Mouse (Mus musculus) kidney, embryonic 16.5 days (tissue): ENCODE results near the gene Vmn1r33. TPM values are rescaled to one million over a fixed set of nuclear protein-coding genes. Genes with fewer than 3 reads are reported as not detected.
"Not testable (repeated sequence)": the region's sequence is repeated elsewhere in the genome, so short reads cannot be mapped to it uniquely, and the experiment has no call there.

Experiments
- ATAC-seq: fragments of 200-750 bp; cut with Nextera tagmentation; 2 replicates; pipeline ENCODE4 v1.8.0; 2017; ENCODE audit warnings: moderate TSS enrichment; ENCODE audit not compliant: low FRiP score, low TSS enrichment
- H3K27ac ChIP-seq: fragments of 300-500 bp; sonication (generic); 2 replicates; pipeline ENCODE4 v1.5.1; 2014; ENCODE audit warnings: low read length
- H3K27me3 ChIP-seq: fragments of 300-500 bp; sonication (generic); 2 replicates; pipeline ENCODE4 v1.6.1; 2014; ENCODE audit warnings: low read length, control low read depth, mixed read lengths; ENCODE audit not compliant: insufficient read depth
- H3K36me3 ChIP-seq: fragments of 300-500 bp; sonication (generic); 2 replicates; pipeline ENCODE4 v1.6.1; 2014; ENCODE audit warnings: low read length, control low read depth, mixed read lengths; ENCODE audit not compliant: insufficient read depth
- H3K4me1 ChIP-seq: fragments of 300-500 bp; sonication (generic); 2 replicates; pipeline ENCODE4 v1.6.1; 2014; ENCODE audit warnings: low read length, control low read depth, mixed read lengths; ENCODE audit not compliant: insufficient read depth
- H3K4me2 ChIP-seq: fragments of 300-500 bp; sonication (generic); replicated peaks from 2 replicates; pipeline ENCODE4 v1.6.1; 2014; ENCODE audit warnings: low read depth, low read length
- H3K4me3 ChIP-seq: fragments of 300-500 bp; sonication (generic); 2 replicates; pipeline ENCODE4 v1.5.1; 2014; ENCODE audit warnings: mild to moderate bottlenecking, low read length
- H3K9ac ChIP-seq: fragments of 300-500 bp; sonication (generic); replicated peaks from 2 replicates; pipeline ENCODE4 v1.6.1; 2014; ENCODE audit warnings: low read length
- H3K9me3 ChIP-seq: fragments of 300-500 bp; sonication (generic); 2 replicates; pipeline ENCODE4 v1.6.1; 2016; ENCODE audit warnings: low read length, control low read depth
- WGBS: fragments of 180-500 bp; shearing (Covaris S2); extraction: QIAGEN DNeasy Blood & Tissue Kit; methylation state at CpG from one replicate; pipeline ENCODE4 v1.1.7; 2014; 5-methylcytosine and 5-hydroxymethylcytosine counted together
- polyA plus RNA-seq: library from polyadenylated mRNA; unstranded; fragments of >200 nt; fragmentation: Nextera tagmentation; extraction: Ambion mirVana; gene quantifications from 2 replicates; pipeline ENCODE4 v1.2.1, GENCODE M21; 2015

The Vmn1r33 gene
- not detected in 2 replicates for polyA plus RNA-seq

DNA sequence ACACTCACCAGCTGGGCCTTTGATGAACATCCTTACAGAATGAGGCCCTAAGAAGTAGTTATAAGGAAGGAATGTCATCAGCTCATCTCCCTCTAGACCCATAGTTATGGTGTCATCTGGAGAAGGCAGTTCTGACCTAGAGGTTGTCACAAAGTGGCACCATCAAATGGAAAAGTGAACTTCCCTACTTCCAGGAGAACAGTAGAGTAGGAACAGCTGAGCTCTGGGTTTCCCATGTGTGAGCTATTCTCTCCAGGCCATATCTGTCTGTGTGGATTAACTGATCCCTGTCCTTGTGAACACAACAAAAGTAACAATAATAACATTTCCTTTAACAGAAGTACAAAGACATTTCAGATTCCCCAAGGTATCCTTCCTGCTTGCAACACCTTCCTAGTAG lies at the start of gene Vmn1r33:
Gene Vmn1r33, minus strand, starts transcription at position 101 of the 400 bp plus-strand sequence.
- H3K4me1 ChIP-seq, H3K9ac ChIP-seq, H3K27me3 ChIP-seq, H3K4me2 ChIP-seq, H3K4me3 ChIP-seq, ATAC-seq, H3K36me3 ChIP-seq, H3K9me3 ChIP-seq, H3K27ac ChIP-seq: not testable (repeated sequence)

DNA sequence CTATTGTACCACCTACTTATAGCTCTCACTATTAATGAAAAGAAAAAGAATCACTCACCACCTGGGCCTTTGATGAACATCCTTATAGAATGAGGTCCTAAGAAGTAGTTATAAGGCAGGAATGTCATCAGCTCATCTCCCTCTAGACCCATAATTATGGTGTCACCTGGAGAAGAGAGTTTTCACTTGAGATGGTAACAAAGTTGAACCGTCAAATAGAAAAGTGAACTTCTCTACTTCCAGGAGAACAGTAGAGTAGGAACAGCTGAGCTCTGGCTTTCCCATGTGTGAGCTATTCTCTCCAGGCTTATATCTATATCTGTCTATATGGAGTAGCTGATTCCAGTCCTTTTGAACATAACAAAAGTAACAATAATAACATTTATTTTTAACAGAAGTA lies 25.7 kb upstream of the Vmn1r33 start, which contains the start of gene Vmn1r34:
Gene Vmn1r34, minus strand, starts transcription at position 101 of the 400 bp plus-strand sequence.
- no peak within 1 kb of the TSS for H3K9ac ChIP-seq
- H3K4me3 ChIP-seq, result no peak within 1 kb of the TSS
- WGBS, result 92% methylated on average over 1 of the region's 1 CpGs
- no peaks in the 10 kb centered on the region for H3K4me1 ChIP-seq
- no peaks in the 10 kb centered on the region for H3K36me3 ChIP-seq
- H3K27ac ChIP-seq, result no peak within 1 kb of the TSS
- no peak within 1 kb of the TSS for H3K4me2 ChIP-seq
- no peaks in the 10 kb centered on the region for H3K9me3 ChIP-seq
- no peak for ATAC-seq
- no peaks in the 10 kb centered on the region for H3K27me3 ChIP-seq

GRCm38 (mm10) chr6:66595804-66596203 lies 22.3 kb downstream of the Vmn1r33 start:
- Histone ChIP-seq H3K4me1 (no peaks in the 10 kb centered on the region), H3K9ac (no peak overlapping the region), H3K9me3 (no peaks in the 10 kb centered on the region), H3K27ac (no peak overlapping the region), H3K36me3 (no peaks in the 10 kb centered on the region), H3K4me3 (no peak overlapping the region), H3K4me2 (no peak overlapping the region), H3K27me3 (no peaks in the 10 kb centered on the region)
- no peak for ATAC-seq

Other genes starting within 250 kb of the Vmn1r33 start
- gene Mad2l1, start 82.9 kb downstream of the Vmn1r33 start, polyA plus RNA-seq, result 91.0 and 93.8 TPM in 2 replicates
- 0.05 and 0.13 TPM in 2 replicates for gene Vmn1r32, start 58.2 kb downstream of the Vmn1r33 start, polyA plus RNA-seq
- not detected in 2 replicates for gene Vmn1r34, start 25.6 kb upstream of the Vmn1r33 start, polyA plus RNA-seq
- not detected in 2 replicates for gene Vmn1r35, start 67.6 kb upstream of the Vmn1r33 start, polyA plus RNA-seq
- gene Vmn1r36, start 100.9 kb upstream of the Vmn1r33 start, polyA plus RNA-seq, result not detected in 2 replicates
- gene Vmn1r37, start 111.1 kb upstream of the Vmn1r33 start, polyA plus RNA-seq, result not detected in 2 replicates
- not detected in 2 replicates for gene Vmn1r38, start 164.3 kb upstream of the Vmn1r33 start, polyA plus RNA-seq
- gene Vmn1r39, start 192.3 kb upstream of the Vmn1r33 start, polyA plus RNA-seq, result not detected in 2 replicates